Mouse (Mus musculus) small intestine, adult 2 months (tissue): ENCODE measurements around the gene Nav1. TPM values are rescaled to one million over a fixed set of nuclear protein-coding genes. Genes with fewer than 3 reads are reported as not detected.

Experiments
- H3K27ac ChIP-seq: fragments of 200-500 bp; 2 replicates; pipeline ENCODE4 v1.5.1; 2012; ENCODE audit warnings: low read depth, low read length, control low read depth, inconsistent platforms; ENCODE audit not compliant: insufficient read depth
- H3K27me3 ChIP-seq: fragments of 200-500 bp; 2 replicates; pipeline ENCODE4 v1.6.1; 2012; ENCODE audit warnings: mild to moderate bottlenecking, moderate library complexity, low read length, inconsistent platforms; ENCODE audit not compliant: control insufficient read depth, insufficient read depth
- H3K36me3 ChIP-seq: fragments of 200-500 bp; 2 replicates; pipeline ENCODE4 v1.6.1; 2012; ENCODE audit warnings: mild to moderate bottlenecking, low read length, control low read depth, inconsistent platforms; ENCODE audit not compliant: control insufficient read depth, insufficient read depth
- H3K4me1 ChIP-seq: fragments of 200-500 bp; 2 replicates; pipeline ENCODE4 v1.6.1; 2012; ENCODE audit warnings: low read length, inconsistent platforms, mixed read lengths; ENCODE audit not compliant: control insufficient read depth, insufficient read depth, insufficient read length
- H3K4me3 ChIP-seq: fragments of 200-500 bp; 2 replicates; pipeline ENCODE4 v1.5.1; 2012; ENCODE audit warnings: low read depth, mild to moderate bottlenecking, control low read depth, inconsistent platforms, low read length, moderate library complexity
- CTCF ChIP-seq: fragments of 200-500 bp; IDR thresholded peaks from 2 replicates; pipeline ENCODE4 v1.5.1; 2012; ENCODE audit warnings: low read depth, mild to moderate bottlenecking, control low read depth, inconsistent platforms, low read length, moderate library complexity, mixed read lengths; ENCODE audit not compliant: insufficient replicate concordance, insufficient read length; ENCODE audit errors: extremely low read depth
- POLR2A ChIP-seq: fragments of 200-500 bp; IDR thresholded peaks from 2 replicates; pipeline ENCODE4 v1.6.1; 2012; ENCODE audit warnings: low read depth, mild to moderate bottlenecking, control low read depth, inconsistent platforms, low read length, moderate library complexity
- WGBS: fragments of 180-500 bp; shearing (Covaris S2); methylation state at CpG from one replicate; pipeline ENCODE4 v1.1.7; 2018; 5-methylcytosine and 5-hydroxymethylcytosine counted together
- polyA plus RNA-seq: library from polyadenylated mRNA; depleted of rRNA; stranded (reverse); fragments of >200 nt; gene quantifications from 2 replicates; pipeline ENCODE4 v1.2.3, GENCODE M21; 2012; rRNA removed

Gene Nav1
- polyA plus RNA-seq, 1 experiment = 6.2 TPM

- H3K36me3 ChIP-seq = peaks cover 45% of the 10 kb centered on the region
- H3K4me3 ChIP-seq = no peak overlapping the region
- H3K4me1 ChIP-seq = no peaks in the 10 kb centered on the region
- H3K27ac ChIP-seq = no peak overlapping the region
- TF ChIP-seq POLR2A = no peak
- TF ChIP-seq CTCF = no peak
- H3K27me3 ChIP-seq = no peaks in the 10 kb centered on the region
- 85% methylated on average over 9 of the region's 9 CpGs for WGBS
Observed at GRCm38 (mm10) chr1:135385161-135385560, 221.9 kb downstream of the Nav1 start.

Other genes starting within 250 kb of the Nav1 start
- 3.9 and 6.5 TPM in 2 replicates for gene Shisa4, start 232.1 kb downstream of the Nav1 start, polyA plus RNA-seq
- gene Ipo9, start 176.8 kb downstream of the Nav1 start, polyA plus RNA-seq = 20.8 and 28.8 TPM in 2 replicates
- gene Csrp1, start 112.8 kb upstream of the Nav1 start, polyA plus RNA-seq = 140 and 147 TPM in 2 replicates
- gene Phlda3, start 158.8 kb upstream of the Nav1 start, polyA plus RNA-seq = 8.7 and 10.5 TPM in 2 replicates
- gene Tnni1, start 172.1 kb upstream of the Nav1 start, polyA plus RNA-seq = 0.42 and 5.0 TPM in 2 replicates
- gene Lad1, start 211.3 kb upstream of the Nav1 start, polyA plus RNA-seq = 128 and 314 TPM in 2 replicates
- gene Tnnt2, start 229.1 kb upstream of the Nav1 start, polyA plus RNA-seq = 0.56 TPM in 2 replicates